Mouse (Mus musculus) bone marrow macrophage, adult 2 months (primary cell): ENCODE measurements around the gene BC147527.
"Not testable (repeated sequence)": the region's sequence is repeated elsewhere in the genome, so short reads cannot be mapped to it uniquely, and the experiment has no call there.

Source experiments
- CTCF ChIP-seq: IDR thresholded peaks from 2 replicates; pipeline ENCODE4 v1.5.1; 2012; ENCODE audit warnings: low read depth, mild to moderate bottlenecking, low read length, moderate library complexity
- POLR2A ChIP-seq: IDR thresholded peaks from 2 replicates; pipeline ENCODE4 v1.6.1; 2012; ENCODE audit warnings: mild to moderate bottlenecking, low read depth, low read length, borderline replicate concordance

DNA sequence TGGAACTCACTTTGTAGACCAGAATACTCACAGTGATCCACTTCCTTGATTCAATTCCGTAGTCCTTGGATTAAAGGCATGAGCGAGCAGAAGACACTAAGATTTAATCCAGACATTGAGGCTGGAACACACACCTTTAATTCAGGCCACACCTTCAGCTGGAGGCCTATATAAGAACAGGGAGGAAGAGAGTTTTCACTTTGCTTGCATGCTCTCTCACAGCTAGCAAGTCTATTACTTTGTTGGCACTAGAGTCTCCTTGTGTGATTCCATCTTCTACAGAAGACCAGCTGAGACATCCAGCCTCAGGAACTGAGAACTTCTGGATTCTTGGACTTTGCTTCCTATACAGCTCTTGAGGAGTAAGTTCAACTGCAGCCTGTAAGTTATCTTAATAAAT is 37.3 kb upstream of the BC147527 start, which contains the start of gene AF067061:
- TF ChIP-seq POLR2A, CTCF: not testable (repeated sequence)
